Mouse (Mus musculus) bone marrow, adult 2 months (tissue): ENCODE results near the gene Eif4g3. TPM values are rescaled to one million over a fixed set of nuclear protein-coding genes. Genes with fewer than 3 reads are reported as not detected.
"Not testable (repeated sequence)": the region's sequence is repeated elsewhere in the genome, so short reads cannot be mapped to it uniquely, and the experiment has no call there.

ENCODE experiments used
- H3K27ac ChIP-seq: fragments of 200-500 bp; 2 replicates; pipeline ENCODE4 v1.5.1; 2012; ENCODE audit warnings: low read depth, mild to moderate bottlenecking, control low read depth, inconsistent platforms, low read length; ENCODE audit not compliant: control insufficient read depth, poor library complexity, insufficient read depth
- H3K4me1 ChIP-seq: fragments of 200-500 bp; 2 replicates; pipeline ENCODE4 v1.6.1; 2011; ENCODE audit warnings: low read length; ENCODE audit not compliant: control insufficient read depth, insufficient read depth
- H3K4me3 ChIP-seq: fragments of 200-500 bp; replicated peaks from 2 replicates; pipeline ENCODE3; 2011; ENCODE audit warnings: mild to moderate bottlenecking, low read depth, low read length, control low read depth; ENCODE audit not compliant: control insufficient read depth
- CTCF ChIP-seq: fragments of 200-500 bp; IDR thresholded peaks from 2 replicates; pipeline ENCODE4 v1.5.1; 2011; ENCODE audit warnings: low read length, control low read depth; ENCODE audit not compliant: control insufficient read depth, insufficient read depth
- POLR2A ChIP-seq: fragments of 200-500 bp; IDR thresholded peaks from 2 replicates; pipeline ENCODE4 v1.6.1; 2011; ENCODE audit warnings: low read depth, mild to moderate bottlenecking, control low read depth, low read length, borderline replicate concordance; ENCODE audit not compliant: control insufficient read depth
- WGBS: fragments of 180-500 bp; shearing (Covaris S2); methylation state at CpG from one replicate; pipeline ENCODE4 v1.1.7; 2018; 5-methylcytosine and 5-hydroxymethylcytosine counted together
- polyA plus RNA-seq: library from polyadenylated mRNA; stranded (reverse); fragments of >200 nt; gene quantifications from 2 replicates; pipeline ENCODE4 v1.2.4, GENCODE M21; 2011; ENCODE audit warnings: low replicate concordance; ENCODE audit not compliant: missing spikeins, insufficient read depth, insufficient read length

Gene Eif4g3
- polyA plus RNA-seq, 1 experiment: 75.0 TPM

DNA sequence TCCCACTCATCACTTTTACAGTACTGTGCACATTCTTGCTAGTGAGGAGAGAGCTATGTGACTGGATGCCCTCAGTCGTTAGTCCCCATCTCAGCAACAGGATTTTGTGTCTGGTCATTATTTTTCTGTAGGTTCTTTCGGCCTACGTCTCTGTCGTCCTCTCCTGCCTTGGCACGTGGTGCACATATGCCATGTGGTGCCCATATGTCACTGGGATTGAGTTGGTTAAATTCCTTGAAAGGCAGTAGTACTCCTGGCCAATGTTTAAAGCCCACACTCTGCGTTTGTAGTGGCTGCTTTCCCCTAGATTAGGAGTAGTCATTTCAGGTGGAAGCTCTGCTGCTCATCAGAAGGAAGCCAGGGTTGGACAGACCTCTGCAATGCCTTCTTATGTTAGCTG lies 56.7 kb downstream of the Eif4g3 start:
- 83% methylated on average over 6 of the region's 6 CpGs for WGBS
- Histone ChIP-seq H3K27ac (no peak overlapping the region), H3K4me1 (no peaks in the 10 kb centered on the region), H3K4me3 (no peak overlapping the region)
- no peak for TF ChIP-seq POLR2A
- no peak for TF ChIP-seq CTCF

DNA sequence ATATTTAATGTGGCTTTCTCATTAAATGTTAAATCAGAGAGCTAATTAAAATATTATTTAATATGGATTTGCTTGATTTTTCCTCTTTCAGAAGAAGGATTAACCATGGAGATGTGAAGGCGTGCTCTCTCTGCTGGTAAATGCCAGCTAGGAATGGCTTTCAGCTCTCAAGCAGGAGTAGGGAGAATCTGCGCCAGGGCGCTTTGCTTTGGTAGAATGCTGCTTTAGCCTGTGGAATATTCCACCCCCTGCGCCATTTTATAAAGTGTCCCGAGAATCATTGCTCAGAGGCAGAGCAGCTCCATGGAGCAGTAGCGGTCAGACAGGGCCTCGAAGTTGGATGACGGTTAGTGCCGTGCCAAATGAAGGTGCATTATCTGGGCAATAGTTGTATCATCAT lies 58.7 kb downstream of the Eif4g3 start:
- 92% methylated on average over 9 of the region's 9 CpGs for WGBS
- no peak overlapping the region for H3K4me3 ChIP-seq

DNA sequence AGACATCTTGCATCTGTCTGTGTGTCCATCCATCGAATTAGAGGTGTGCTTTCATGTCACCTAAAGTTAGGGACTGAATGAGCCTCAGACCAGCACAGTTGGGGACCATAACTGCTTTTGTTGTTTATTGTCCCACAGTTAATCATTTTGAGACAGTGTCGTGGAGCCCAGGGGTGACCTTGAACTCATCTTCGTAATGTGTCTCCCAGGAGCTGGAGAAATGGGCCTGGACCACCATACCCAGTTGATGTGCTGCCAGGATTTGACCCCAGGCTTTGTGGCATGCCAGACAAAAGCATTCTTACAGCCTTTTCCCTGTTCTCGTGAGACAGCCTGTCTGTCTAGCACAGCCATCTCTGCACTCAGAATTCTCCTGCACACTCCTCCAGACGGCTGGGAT lies 63.8 kb downstream of the Eif4g3 start:
- Histone ChIP-seq H3K4me3 (no peak overlapping the region), H3K27ac (no peak overlapping the region), H3K4me1 (no peaks in the 10 kb centered on the region)
- 88% methylated on average over 5 of the region's 5 CpGs for WGBS
- no peak for TF ChIP-seq POLR2A
- no peak for TF ChIP-seq CTCF

More for the DNA sequence above, 58.7 kb downstream of the Eif4g3 start:
- TF ChIP-seq POLR2A (no peak), CTCF (no peak)
- Histone ChIP-seq H3K27ac (no peak overlapping the region), H3K4me1 (no peaks in the 10 kb centered on the region)

DNA sequence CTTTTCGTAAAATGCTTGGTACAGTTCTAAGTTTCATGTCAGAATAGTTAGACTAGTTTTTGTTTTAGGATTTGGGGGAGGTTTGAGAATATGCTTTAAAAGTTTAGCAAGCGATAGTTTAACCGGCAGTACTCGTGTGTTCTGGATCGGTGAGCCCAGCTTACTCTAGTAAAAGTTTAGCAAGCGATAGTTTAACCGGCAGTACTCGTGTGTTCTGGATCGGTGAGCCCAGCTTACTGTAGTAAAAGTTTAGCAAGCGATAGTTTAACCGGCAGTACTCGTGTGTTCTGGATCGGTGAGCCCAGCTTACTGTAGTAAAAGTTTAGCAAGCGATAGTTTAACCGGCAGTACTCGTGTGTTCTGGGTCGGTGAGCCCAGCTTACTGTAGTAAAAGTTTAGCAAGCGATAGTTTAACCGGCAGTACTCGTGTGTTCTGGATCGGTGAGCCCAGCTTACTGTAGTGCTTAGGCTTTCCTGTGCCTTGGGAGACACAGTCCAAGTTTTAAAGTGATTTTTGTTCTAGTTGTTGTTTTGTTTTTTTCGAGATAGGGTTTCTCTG lies 64.5 kb downstream of the Eif4g3 start:
- not testable (repeated sequence) for H3K4me1 ChIP-seq, H3K4me3 ChIP-seq, H3K27ac ChIP-seq
- 93% methylated on average over 22 of the region's 22 CpGs for WGBS

DNA sequence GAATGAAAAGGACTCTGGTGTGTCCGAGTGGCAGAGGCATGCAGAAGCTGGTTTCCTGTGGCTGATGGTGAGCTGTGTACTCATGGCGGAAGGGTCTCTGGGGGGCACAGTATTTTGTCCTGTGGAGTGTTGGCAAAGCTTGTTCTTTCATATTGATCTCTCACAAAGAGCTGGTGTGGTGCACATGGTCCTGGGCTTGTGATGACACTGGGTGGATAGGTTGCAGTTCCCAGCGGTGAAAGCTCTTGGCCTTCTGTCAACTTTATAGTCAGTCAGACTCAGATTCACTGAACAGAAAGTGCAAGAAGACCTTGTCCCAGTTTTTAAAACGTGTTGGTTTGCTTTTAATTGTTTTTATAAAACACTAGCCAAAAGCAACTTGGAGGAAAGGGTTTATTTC lies 68.3 kb downstream of the Eif4g3 start:
- Histone ChIP-seq H3K4me1 (no peaks in the 10 kb centered on the region), H3K4me3 (no peak overlapping the region), H3K27ac (no peak overlapping the region)
- TF ChIP-seq CTCF (no peak), POLR2A (no peak)
- 82% methylated on average over 4 of the region's 4 CpGs for WGBS

DNA sequence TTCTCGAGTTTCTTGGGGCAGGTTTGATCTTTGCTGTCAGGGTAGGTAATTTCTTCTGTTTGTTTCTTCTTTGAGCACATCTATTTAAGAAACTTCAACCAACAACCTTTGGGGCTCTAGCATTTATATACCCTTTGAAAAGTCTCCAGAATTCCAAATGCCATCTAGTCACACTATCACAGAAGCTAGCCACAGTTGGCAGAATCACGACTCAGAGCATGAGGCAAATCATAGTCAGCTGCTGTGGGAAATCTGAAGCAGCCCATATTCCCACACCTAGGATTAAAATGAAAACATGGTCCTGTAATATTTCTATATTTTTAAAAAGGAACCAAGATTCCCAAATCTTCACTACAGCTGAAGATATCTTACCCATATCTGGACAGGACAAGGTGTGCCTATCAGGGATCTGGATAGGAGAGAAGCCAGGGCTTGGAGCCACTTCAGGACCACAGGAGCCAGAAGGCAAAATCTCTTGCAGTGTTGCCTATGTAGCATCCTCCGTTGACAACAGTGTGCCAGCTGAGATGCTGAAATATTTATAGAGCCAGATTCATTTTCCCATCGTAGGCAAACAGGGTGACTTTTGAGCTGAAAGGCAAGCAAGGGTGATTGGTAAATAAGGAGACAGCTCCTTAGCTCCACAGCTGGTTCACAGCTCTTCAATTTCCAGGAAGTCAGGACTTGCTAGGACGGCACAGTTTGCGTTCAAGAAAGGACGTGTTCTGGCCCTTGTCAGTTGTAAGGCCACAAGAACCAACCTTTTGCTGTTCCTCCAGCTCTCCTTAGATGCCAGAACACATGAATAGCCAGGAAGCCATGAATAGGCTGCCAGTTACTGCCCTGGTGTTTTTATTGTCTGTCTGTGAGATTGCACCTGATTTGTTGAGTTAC lies 70.8 kb downstream of the Eif4g3 start:
- Histone ChIP-seq H3K4me3 (no peak overlapping the region), H3K4me1 (no peaks in the 10 kb centered on the region; the same call in 1 of the 2 replicates), H3K27ac (no peak overlapping the region)
- TF ChIP-seq POLR2A (no peak), CTCF (no peak)
- 85% methylated on average over 7 of the region's 7 CpGs for WGBS

DNA sequence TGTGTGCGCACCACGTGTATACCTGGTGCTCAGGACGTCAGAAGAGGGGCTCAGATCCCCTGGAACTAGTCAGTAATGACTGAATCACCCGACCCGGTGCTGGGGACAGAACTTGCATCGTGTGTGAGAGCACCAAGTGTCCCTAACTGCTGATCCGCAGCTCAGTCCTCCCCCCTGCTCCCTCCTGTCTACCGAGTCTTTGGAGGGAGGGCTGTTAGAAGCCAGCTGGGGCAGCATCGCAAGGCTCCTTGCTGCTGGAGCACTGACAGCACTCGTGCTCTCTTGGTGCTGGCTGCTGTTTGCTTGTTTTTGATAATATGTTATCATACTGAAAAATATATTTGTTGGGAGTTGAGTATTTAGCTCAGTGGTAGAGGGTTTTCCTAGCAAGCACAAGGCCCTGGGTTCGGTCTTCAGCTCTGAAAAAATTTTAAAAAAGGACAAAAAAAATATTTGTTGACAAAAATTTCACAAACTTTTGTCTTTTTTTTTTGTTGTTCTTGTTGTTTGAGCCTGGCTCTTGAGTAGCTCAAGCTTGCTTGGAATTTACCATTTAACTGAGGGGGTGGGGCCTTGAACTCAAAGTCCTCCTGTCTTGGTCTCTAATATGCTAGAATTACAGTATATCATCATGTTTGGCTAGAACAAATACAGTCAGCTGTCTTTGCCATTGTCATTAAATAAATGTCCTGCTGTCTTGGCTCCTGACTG lies 72.2 kb downstream of the Eif4g3 start:
- no peaks in the 10 kb centered on the region; the same call in 1 of the 2 replicates for H3K4me1 ChIP-seq
- H3K4me3 ChIP-seq: no peak overlapping the region
- H3K27ac ChIP-seq: no peak overlapping the region
- WGBS: 69% methylated on average over 11 of the region's 11 CpGs
- no peak for TF ChIP-seq POLR2A
- no peak for TF ChIP-seq CTCF

DNA sequence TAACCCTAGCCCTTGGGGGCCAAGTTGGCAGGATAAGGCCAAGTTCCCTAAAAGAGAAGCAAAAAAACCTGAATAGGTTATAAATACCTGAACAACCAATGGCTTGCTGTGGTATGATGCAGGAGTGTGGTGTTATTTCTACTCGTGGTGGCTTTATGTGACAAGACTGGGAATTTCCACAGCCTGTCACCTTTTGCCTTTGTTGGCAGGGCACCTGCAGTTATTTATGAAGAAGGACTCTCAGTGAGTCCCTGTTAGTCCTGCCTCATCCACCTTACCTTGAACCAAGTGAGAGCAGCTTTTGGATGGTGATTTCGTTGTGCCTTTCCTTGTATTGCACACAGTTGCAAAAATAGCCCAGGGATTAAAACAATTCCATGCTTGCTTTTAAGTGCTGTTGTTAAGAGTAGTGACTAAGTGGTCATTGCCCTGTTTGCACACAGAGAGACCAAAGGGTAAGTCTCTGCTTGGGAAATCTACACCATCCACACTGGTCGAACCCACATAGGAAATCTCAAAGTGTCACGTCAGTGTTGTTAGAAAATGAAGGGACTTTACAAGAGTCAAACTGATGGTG lies 72.9 kb downstream of the Eif4g3 start:
- WGBS: 73% methylated on average over 4 of the region's 4 CpGs
- Histone ChIP-seq H3K27ac (no peak overlapping the region), H3K4me1 (no peaks in the 10 kb centered on the region; the same call in 1 of the 2 replicates)

More for the DNA sequence above, 72.9 kb downstream of the Eif4g3 start:
- no peak for TF ChIP-seq POLR2A
- TF ChIP-seq CTCF: no peak
- H3K4me3 ChIP-seq: no peak overlapping the region
